Mouse (Mus musculus) heart, embryonic 16.5 days (tissue): Measurements from ENCODE around the gene Unc5c. TPM values are rescaled to one million over a fixed set of nuclear protein-coding genes. Genes with fewer than 3 reads are reported as not detected.
A peak's percentile ranks its signal among the peaks of the same experiment; 100 is the strongest.

Experiments used
- ATAC-seq: fragments of 200-750 bp; cut with Nextera tagmentation; replicated peaks from 2 replicates; pipeline ENCODE4 v1.8.0; 2017; ENCODE audit warnings: moderate number of reproducible peaks; ENCODE audit not compliant: insufficient read depth, low FRiP score; ENCODE audit errors: extremely low read depth
- H3K27ac ChIP-seq: fragments of 300-500 bp; sonication (generic); 2 replicates; pipeline ENCODE4 v1.5.1; 2014; ENCODE audit warnings: mild to moderate bottlenecking, low read length, control low read depth, moderate library complexity
- H3K27me3 ChIP-seq: fragments of 300-500 bp; sonication (generic); 2 replicates; pipeline ENCODE4 v1.6.1; 2014; ENCODE audit warnings: low read length, mixed read lengths; ENCODE audit not compliant: control insufficient read depth, insufficient read depth
- H3K36me3 ChIP-seq: fragments of 300-500 bp; sonication (generic); 2 replicates; pipeline ENCODE4 v1.6.1; 2014; ENCODE audit not compliant: control insufficient read depth, insufficient read depth
- H3K4me1 ChIP-seq: fragments of 300-500 bp; sonication (generic); 2 replicates; pipeline ENCODE4 v1.6.1; 2014; ENCODE audit warnings: low read length, mixed read lengths; ENCODE audit not compliant: control insufficient read depth, insufficient read depth
- H3K4me2 ChIP-seq: fragments of 300-500 bp; sonication (generic); 2 replicates; pipeline ENCODE4 v1.6.1; 2014; ENCODE audit warnings: low read depth, mild to moderate bottlenecking, control low read depth, low read length
- H3K4me3 ChIP-seq: fragments of 300-500 bp; sonication (generic); 2 replicates; pipeline ENCODE4 v1.5.1; 2014; ENCODE audit warnings: mild to moderate bottlenecking, control low read depth, low read length
- H3K9ac ChIP-seq: fragments of 300-500 bp; sonication (generic); 2 replicates; pipeline ENCODE4 v1.6.1; 2014; ENCODE audit warnings: low read length, control low read depth
- H3K9me3 ChIP-seq: fragments of 300-500 bp; sonication (generic); replicated peaks from 2 replicates; pipeline ENCODE4 v1.6.1; 2016; ENCODE audit warnings: low read length; ENCODE audit not compliant: control insufficient read depth
- WGBS: fragments of 180-500 bp; shearing (Covaris S2); extraction: QIAGEN DNeasy Blood & Tissue Kit; methylation state at CpG from one replicate; pipeline ENCODE4 v1.1.7; 2014; 5-methylcytosine and 5-hydroxymethylcytosine counted together
- polyA plus RNA-seq: library from polyadenylated mRNA; unstranded; fragments of >200 nt; fragmentation: Nextera tagmentation; extraction: Ambion mirVana; gene quantifications from 2 replicates; pipeline ENCODE4 v1.2.1, GENCODE M21; 2015

Unc5c gene
- polyA plus RNA-seq: 1.7 TPM in 2 replicates

DNA sequence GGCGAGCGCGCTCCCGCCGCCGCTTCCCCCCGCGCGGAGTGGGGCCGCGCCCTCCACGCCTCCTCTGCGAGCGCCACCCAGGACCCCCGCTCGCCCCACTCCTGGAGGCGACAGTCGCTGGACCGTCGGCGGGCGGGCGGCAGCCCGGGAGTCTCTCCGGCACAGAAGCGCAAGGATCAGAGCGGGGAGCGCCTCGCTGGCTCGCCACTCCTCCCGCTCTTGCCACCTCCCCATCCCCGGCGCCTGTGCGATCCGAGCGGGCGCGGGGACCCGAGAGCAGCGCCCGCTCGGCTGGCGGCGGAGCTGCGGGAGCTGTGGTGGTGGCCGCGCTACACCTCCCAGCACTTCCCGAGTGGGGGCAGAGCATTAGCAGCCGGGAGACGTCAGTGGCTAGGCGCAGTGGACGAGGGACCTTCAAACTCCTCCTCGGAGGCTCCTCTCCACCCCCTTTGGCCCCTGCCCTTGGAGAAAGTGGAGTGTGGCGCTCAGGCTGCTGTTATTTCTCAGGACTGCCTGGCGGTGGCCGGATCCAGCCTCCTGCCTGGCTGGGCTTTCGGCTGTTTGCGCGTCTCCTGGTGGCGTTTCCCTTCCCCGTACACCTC lies at the start of gene Unc5c:
Gene Unc5c (plus strand): TSS at position 113 of the 602 bp plus-strand sequence.
- under 1% methylated on average over 57 of the region's 61 CpGs for WGBS
- Histone ChIP-seq H3K36me3 (no peaks in the 10 kb centered on the region), H3K9me3 (no peaks in the 10 kb centered on the region), H3K9ac (peak within 1 kb of the TSS; percentile 55), H3K27me3 (peaks cover 22% of the 10 kb centered on the region), H3K4me1 (peaks cover 10% of the 10 kb centered on the region), H3K4me2 (peak within 1 kb of the TSS; percentile 91), H3K27ac (peak within 1 kb of the TSS; percentile 49), H3K4me3 (peak within 1 kb of the TSS; percentile 68)
- peak; percentile 83 for ATAC-seq

DNA sequence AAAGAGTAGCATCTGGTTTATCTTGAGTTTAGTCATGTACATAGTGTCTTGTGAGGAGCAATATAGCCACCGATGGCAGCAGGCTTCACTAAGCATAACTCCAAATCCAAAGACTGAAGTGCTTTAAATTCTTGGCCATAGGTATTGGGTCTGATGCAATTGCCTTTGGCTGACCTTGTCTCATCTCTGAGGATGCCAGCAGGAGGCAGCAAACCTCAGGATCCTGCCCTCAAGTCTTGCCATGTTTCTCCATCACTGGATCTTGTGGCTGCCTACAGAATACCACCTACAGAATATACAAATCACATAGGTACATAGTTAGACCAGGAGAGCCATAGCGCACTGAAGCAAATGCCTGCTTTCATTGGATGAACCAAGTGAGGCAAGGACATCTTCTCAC lies 7.5 kb upstream of the Unc5c start:
- H3K4me1 ChIP-seq: no peaks in the 10 kb centered on the region
- H3K4me3 ChIP-seq: no peak overlapping the region
- no peak overlapping the region for H3K27ac ChIP-seq
- 79% methylated on average over 2 of the region's 2 CpGs for WGBS
- no peak overlapping the region for H3K9ac ChIP-seq
- no peaks in the 10 kb centered on the region for H3K9me3 ChIP-seq
- H3K36me3 ChIP-seq: no peaks in the 10 kb centered on the region
- no peak overlapping the region for H3K4me2 ChIP-seq
- H3K27me3 ChIP-seq: no peaks in the 10 kb centered on the region; the same call in 1 of the 2 replicates
- ATAC-seq: no peak

DNA sequence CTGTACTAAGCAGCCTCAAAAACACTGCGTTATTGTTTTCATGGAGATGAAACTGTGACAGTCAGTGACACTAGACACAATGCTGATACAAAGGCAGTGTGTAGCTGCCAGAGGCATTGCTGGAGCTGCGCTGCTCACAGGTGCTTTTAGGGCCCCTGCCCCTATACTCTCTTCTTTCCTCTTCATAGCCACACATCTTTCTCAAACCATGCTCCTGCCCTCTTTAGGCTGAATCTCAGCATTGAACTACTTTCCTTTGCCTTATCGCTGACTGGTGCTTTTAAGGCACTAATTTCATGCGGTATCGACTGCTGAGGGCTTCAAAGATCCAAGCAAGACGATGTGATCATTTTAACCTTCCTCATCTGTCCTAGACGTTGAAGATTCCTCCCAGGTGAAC lies 2.5 kb upstream of the Unc5c start:
- ATAC-seq: no peak
- Histone ChIP-seq H3K4me1 (peaks cover 10% of the 10 kb centered on the region), H3K4me2 (no peak overlapping the region), H3K9me3 (no peaks in the 10 kb centered on the region), H3K27ac (no peak overlapping the region), H3K9ac (no peak overlapping the region), H3K4me3 (no peak overlapping the region), H3K36me3 (no peaks in the 10 kb centered on the region), H3K27me3 (peaks cover 22% of the 10 kb centered on the region)
- WGBS: 66% methylated on average over 7 of the region's 7 CpGs

DNA sequence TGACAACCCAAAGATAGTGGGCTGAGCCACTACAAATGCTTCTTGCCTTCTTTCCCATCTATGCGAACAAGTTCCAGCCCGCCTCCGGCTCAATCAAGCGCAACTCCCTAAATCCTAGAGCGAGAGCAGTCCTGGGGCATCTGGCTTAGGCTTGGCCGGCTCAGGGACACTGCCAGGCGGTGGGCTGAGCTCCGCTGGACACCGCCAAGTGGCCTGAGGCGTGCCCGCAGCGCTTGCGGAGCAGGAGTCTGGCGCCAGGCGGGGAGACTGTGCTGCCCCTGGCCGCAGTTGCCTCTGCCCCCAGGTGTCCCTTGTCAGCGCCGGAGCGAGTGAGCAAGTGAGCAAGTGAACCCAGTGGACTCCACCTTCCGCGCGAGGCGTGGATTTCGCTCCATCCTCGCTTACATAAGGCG lies 319 bp upstream of the Unc5c start:
- no peaks in the 10 kb centered on the region for H3K9me3 ChIP-seq
- H3K27ac ChIP-seq: peak overlapping the region; percentile 49
- ATAC-seq: peak; percentile 79
- no peaks in the 10 kb centered on the region for H3K36me3 ChIP-seq
- peak overlapping the region; percentile 91 for H3K4me2 ChIP-seq
- peaks cover 10% of the 10 kb centered on the region for H3K4me1 ChIP-seq
- WGBS: under 1% methylated on average over 26 of the region's 26 CpGs
- H3K4me3 ChIP-seq: peak overlapping the region; percentile 68
- peak overlapping the region; percentile 55 for H3K9ac ChIP-seq
- H3K27me3 ChIP-seq: peaks cover 22% of the 10 kb centered on the region

DNA sequence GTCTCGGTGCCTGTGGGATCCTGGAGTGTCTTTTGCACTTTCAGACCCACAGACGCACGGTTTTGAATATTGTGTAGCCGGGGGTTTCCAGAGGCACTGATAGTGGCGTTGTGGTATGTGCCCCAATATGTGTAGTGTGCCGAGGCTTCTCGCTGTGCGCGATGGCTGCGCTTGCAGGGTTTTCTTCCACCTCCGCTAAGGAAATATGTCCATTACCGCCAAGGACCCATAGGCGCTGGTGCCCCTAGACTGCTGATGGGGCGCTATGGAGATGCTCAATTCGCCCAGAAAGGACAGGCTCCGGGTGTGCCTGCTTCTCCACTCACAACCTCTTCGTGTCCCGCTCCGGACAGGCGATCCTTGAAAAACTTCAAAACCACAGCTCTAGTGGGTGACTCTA lies 1.0 kb downstream of the Unc5c start:
- Histone ChIP-seq H3K9me3 (no peaks in the 10 kb centered on the region), H3K4me2 (peak overlapping the region; percentile 91), H3K9ac (peak overlapping the region; percentile 55), H3K27ac (no peak overlapping the region; the same call in 1 of the 2 replicates), H3K4me1 (peaks cover 10% of the 10 kb centered on the region), H3K27me3 (peaks cover 22% of the 10 kb centered on the region), H3K36me3 (no peaks in the 10 kb centered on the region), H3K4me3 (peak overlapping the region; percentile 68)
- no peak for ATAC-seq
- 3% methylated on average over 20 of the region's 20 CpGs for WGBS

DNA sequence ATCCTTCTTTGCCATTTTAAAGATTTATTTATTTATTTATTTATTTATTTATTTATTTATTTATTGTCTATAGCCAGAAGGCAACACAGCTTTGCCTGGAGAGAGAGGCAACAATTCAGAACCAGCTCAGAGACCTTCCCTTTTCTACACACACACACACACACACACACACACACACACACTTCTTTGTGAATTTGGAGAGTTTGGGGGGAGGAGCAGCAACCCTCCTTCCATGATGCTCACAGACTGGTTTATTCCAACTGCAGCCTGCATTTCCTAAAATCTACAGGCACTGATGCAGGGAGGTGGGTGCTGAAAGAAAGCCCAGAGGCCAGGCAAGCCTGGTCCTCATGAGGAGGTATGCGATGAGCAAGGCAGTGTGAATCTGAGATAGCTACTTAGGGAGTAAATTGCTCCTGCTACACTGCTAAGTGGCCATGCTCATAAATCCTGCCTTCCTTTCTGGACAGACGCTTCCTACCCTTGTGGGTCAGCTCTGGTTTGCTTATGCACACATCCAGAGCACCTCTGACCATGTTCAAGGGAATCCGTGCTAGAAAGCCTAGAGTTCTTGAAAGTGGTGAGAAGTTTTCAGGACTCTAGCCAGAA lies 1.8 kb downstream of the Unc5c start:
- H3K4me1 ChIP-seq: peaks cover 10% of the 10 kb centered on the region
- WGBS: 22% methylated on average over 3 of the region's 3 CpGs
- no peak overlapping the region for H3K27ac ChIP-seq
- H3K27me3 ChIP-seq: peaks cover 22% of the 10 kb centered on the region
- no peaks in the 10 kb centered on the region for H3K36me3 ChIP-seq
- peak overlapping the region; percentile 34 for H3K4me2 ChIP-seq
- H3K4me3 ChIP-seq: peak overlapping the region; percentile 16
- no peak overlapping the region for H3K9ac ChIP-seq
- H3K9me3 ChIP-seq: no peaks in the 10 kb centered on the region
- ATAC-seq: no peak

DNA sequence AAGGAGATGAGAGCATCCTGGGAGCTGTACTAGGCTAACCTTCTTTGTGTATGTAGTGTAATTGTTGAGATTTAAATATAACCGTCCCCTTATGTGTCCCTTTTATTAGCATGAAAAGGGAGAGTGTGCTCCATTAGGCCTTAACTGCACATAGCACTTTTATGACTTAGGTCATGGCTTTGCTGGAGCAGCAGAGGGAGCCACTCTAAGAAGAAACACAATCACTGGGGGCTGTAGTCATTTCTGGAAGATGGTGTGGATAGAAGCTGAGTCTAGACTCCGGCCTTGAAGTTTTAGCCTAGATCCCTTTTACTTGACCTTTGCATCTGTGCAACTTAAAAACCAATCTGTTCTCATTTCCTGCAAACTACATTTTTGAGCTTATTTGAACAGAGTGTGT lies 4.3 kb downstream of the Unc5c start:
- WGBS: 51% methylated on average over 2 of the region's 2 CpGs
- Histone ChIP-seq H3K4me2 (no peak overlapping the region), H3K4me1 (peaks cover 7% of the 10 kb centered on the region), H3K9ac (no peak overlapping the region), H3K27ac (no peak overlapping the region), H3K4me3 (no peak overlapping the region), H3K9me3 (no peaks in the 10 kb centered on the region), H3K36me3 (no peaks in the 10 kb centered on the region), H3K27me3 (peaks cover 14% of the 10 kb centered on the region)
- ATAC-seq: no peak

DNA sequence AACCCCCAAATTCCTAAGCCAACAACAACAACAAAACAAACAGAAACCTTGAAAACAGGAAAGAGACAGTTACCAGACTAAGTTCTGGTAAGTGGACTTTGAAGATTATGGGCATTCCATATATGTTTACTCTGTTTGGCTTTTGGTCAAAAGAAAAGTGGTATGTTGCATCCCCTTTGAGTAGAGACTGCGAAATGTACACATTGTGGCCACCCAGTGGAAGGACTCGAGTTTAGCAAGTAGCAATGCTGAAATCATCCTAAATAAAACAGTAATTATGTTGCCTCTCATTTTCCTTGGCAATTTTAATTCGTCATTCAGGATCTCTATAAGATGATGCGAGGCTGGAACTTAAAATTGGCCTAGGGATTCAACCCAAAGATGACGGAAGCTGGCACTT lies 8.2 kb downstream of the Unc5c start:
- Histone ChIP-seq H3K9ac (no peak overlapping the region), H3K4me2 (no peak overlapping the region), H3K4me1 (peaks cover 3% of the 10 kb centered on the region; the same call in 1 of the 2 replicates), H3K27ac (no peak overlapping the region), H3K27me3 (no peaks in the 10 kb centered on the region), H3K9me3 (no peaks in the 10 kb centered on the region), H3K4me3 (no peak overlapping the region), H3K36me3 (no peaks in the 10 kb centered on the region)
- ATAC-seq: no peak
- WGBS: 60% methylated on average over 5 of the region's 5 CpGs

DNA sequence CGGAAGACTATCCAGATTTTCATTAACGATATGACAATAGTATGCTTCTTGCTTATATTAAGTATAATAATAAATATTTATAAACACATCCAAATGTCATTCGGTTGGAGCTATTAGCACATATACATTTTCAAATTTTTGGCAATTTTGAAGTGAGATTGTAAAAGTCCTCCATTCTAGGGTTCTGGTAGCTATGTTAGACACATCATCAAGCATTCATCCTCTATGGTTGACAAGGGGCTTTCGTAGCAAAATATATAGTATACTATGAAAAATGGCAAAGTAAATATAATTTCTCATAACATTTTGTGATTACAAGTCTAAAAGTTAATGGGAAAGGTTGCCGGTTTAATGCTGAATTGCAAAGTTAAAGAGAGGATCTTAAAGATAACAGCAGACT lies 10.4 kb downstream of the Unc5c start:
- H3K27ac ChIP-seq: no peak overlapping the region
- no peaks in the 10 kb centered on the region for H3K9me3 ChIP-seq
- H3K36me3 ChIP-seq: no peaks in the 10 kb centered on the region
- H3K4me1 ChIP-seq: peaks cover 3% of the 10 kb centered on the region; the same call in 1 of the 2 replicates
- H3K27me3 ChIP-seq: no peaks in the 10 kb centered on the region
- ATAC-seq: no peak
- 77% methylated on average over 5 of the region's 5 CpGs for WGBS
- H3K9ac ChIP-seq: no peak overlapping the region
- H3K4me3 ChIP-seq: no peak overlapping the region
- H3K4me2 ChIP-seq: no peak overlapping the region
